Mouse (Mus musculus) liver, embryonic 12.5 days (tissue): Measurements from ENCODE around the gene Sec13. TPM values are rescaled to one million over a fixed set of nuclear protein-coding genes. Genes with fewer than 3 reads are reported as not detected.
"Not testable (repeated sequence)": the region's sequence is repeated elsewhere in the genome, so short reads cannot be mapped to it uniquely, and the experiment has no call there.

Experiments
- ATAC-seq: fragments of 200-750 bp; cut with Nextera tagmentation; 2 replicates; pipeline ENCODE4 v1.8.0; 2017; ENCODE audit warnings: moderate number of reproducible peaks, mild to moderate bottlenecking, moderate library complexity
- H3K27ac ChIP-seq: fragments of 300-500 bp; sonication (generic); 2 replicates; pipeline ENCODE4 v1.5.1; 2016; ENCODE audit warnings: mild to moderate bottlenecking
- H3K27me3 ChIP-seq: fragments of 300-500 bp; sonication (generic); replicated peaks from 2 replicates; pipeline ENCODE4 v1.6.1; 2016; ENCODE audit warnings: mild to moderate bottlenecking, moderate library complexity
- H3K36me3 ChIP-seq: fragments of 300-500 bp; sonication (generic); 2 replicates; pipeline ENCODE4 v1.6.1; 2016; ENCODE audit warnings: mild to moderate bottlenecking, moderate library complexity
- H3K4me1 ChIP-seq: fragments of 300-500 bp; sonication (generic); 2 replicates; pipeline ENCODE4 v1.6.1; 2016
- H3K4me2 ChIP-seq: fragments of 300-500 bp; sonication (generic); 2 replicates; pipeline ENCODE4 v1.6.1; 2016; ENCODE audit warnings: mild to moderate bottlenecking, moderate library complexity
- H3K4me3 ChIP-seq: fragments of 300-500 bp; sonication (generic); 2 replicates; pipeline ENCODE4 v1.5.1; 2016; ENCODE audit warnings: mild to moderate bottlenecking, moderate library complexity
- H3K9ac ChIP-seq: fragments of 300-500 bp; sonication (generic); 2 replicates; pipeline ENCODE4 v1.6.1; 2016; ENCODE audit warnings: mild to moderate bottlenecking, moderate library complexity
- H3K9me3 ChIP-seq: fragments of 300-500 bp; sonication (generic); replicated peaks from 2 replicates; pipeline ENCODE4 v1.6.1; 2016; ENCODE audit warnings: mild to moderate bottlenecking, moderate library complexity
- whole genome bisulfite sequencing: fragments of 180-500 bp; shearing (Covaris S2); methylation state at CpG from one replicate; pipeline ENCODE4 v1.1.7; 2016; ENCODE audit not compliant: insufficient replicate concordance; 5-methylcytosine and 5-hydroxymethylcytosine counted together
- polyA plus RNA-seq: library from polyadenylated mRNA; unstranded; fragments of >200 nt; fragmentation: Nextera tagmentation; extraction: Ambion mirVana; gene quantifications from 2 replicates; pipeline ENCODE4 v1.2.1, GENCODE M21; 2016

Sec13 gene
- polyA plus RNA-seq, 1 experiment from 2014 or later: 159 TPM

DNA sequence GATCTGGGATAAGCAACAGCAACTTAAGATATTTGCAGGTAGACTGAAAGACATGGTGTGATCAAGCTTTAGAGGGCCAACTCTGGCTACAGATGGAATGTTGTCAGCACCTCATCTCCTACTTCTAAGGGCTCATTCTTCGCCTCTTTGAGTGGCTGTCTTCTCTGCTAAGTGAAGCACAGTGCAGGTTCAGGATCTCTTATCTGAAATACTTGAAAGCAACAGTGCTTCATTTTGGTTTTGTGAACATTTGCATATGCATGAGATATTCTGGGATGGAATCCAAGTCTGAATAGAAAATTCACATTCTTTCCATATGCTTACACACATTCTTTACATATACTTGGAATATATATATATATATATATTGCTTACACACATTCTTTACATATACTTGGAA, 1.8 kb upstream of the Sec13 start:
- WGBS: 61% methylated on average over 1 of the region's 1 CpGs

DNA sequence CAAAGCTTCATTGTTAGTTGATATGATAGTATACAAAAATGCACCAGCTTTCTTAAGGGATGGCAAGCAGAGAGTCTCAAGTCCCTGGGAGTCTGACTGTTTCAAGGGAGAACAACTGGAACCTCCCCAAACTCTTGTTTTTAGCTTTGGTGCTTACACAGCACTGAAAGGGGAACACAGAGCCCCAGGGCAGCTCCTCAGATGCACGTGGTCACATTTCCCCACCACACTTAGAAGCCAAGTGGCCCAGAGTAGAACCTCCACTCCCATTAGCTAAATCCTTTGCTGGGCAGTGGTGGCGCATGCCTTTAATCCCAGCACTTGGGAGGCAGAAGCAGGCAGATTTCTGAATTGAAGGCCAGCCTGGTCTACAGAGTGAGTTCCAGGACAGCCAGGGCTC, 882 bp upstream of the Sec13 start:
- no peak overlapping the region for H3K27ac ChIP-seq
- H3K36me3 ChIP-seq: peaks cover 21% of the 10 kb centered on the region
- no peak overlapping the region for H3K4me3 ChIP-seq
- WGBS: 55% methylated on average over 2 of the region's 2 CpGs
- no peaks in the 10 kb centered on the region for H3K9me3 ChIP-seq
- H3K4me2 ChIP-seq: no peak overlapping the region
- H3K4me1 ChIP-seq: peaks cover 23% of the 10 kb centered on the region
- no peak for ATAC-seq
- peaks cover 19% of the 10 kb centered on the region for H3K27me3 ChIP-seq
- no peak overlapping the region for H3K9ac ChIP-seq

More for the DNA sequence above, 1.8 kb upstream of the Sec13 start:
- no peak overlapping the region for H3K4me3 ChIP-seq
- H3K36me3 ChIP-seq: peaks cover 13% of the 10 kb centered on the region
- H3K9ac ChIP-seq: no peak overlapping the region
- peaks cover 26% of the 10 kb centered on the region for H3K27me3 ChIP-seq
- H3K9me3 ChIP-seq: no peaks in the 10 kb centered on the region
- no peak overlapping the region for H3K4me2 ChIP-seq
- H3K4me1 ChIP-seq: peaks cover 23% of the 10 kb centered on the region
- no peak overlapping the region for H3K27ac ChIP-seq
- no peak for ATAC-seq

DNA sequence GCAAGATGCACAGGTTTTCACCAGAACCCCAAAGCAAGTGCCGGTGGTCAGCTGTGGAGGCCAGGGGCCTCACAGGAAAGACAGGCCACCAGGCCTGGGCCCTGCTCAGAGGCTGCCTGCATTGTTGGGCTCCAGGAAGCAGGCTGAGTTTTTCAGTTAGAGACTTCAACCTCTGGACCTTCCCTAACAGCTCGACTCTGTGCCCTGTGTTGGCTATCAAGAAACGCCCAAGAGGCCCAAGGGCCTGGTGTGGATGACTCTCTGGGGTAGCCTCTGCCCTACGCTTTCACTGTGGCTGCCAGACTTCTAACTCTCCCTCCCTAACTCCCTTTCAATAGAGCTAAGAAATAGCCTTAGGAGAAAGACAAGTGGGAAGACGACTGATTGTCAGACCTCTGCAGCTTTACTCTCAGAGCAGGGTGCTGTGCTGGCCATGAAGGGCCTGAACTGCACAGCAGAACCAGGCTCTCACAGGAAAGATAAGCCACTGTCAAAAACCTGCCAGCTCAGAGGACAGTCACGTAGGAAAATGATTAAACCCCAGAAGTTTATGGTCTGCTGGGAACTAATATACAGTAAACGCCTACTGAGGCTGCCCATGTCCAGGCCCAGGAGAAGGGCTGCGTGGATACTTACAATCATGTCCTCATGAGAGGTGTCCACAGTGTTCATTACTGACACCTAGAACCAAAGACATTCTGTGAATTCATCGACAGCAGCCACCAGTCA, 3.1 kb downstream of the Sec13 start:
- no peaks in the 10 kb centered on the region for H3K9me3 ChIP-seq
- H3K9ac ChIP-seq: no peak overlapping the region
- ATAC-seq: no peak
- peaks cover 59% of the 10 kb centered on the region for H3K36me3 ChIP-seq
- 71% methylated on average over 9 of the region's 9 CpGs for WGBS
- no peak overlapping the region for H3K4me3 ChIP-seq
- no peak overlapping the region for H3K27ac ChIP-seq
- H3K4me1 ChIP-seq: peaks cover 15% of the 10 kb centered on the region
- no peak overlapping the region for H3K4me2 ChIP-seq
- H3K27me3 ChIP-seq: no peaks in the 10 kb centered on the region

DNA sequence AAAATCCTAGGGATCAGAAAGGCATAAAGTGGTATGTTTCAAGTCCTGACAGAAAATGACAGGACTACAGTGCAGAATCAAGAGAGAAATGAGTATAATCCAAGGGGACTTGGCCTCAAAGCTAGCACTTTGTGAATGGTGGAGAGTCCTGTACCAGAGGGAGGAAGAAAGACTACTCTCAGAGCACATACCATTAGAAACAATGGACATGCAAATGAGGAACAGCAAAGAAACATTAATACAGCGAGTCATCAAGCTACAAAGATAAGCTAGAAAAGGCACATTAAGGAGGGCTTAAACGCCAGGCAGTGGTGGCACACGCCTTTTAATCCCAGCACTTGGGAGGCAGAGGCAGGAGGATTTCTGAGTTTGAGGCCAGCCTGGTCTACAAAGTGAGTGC, 9.2 kb downstream of the Sec13 start:
- no peaks in the 10 kb centered on the region for H3K9me3 ChIP-seq
- H3K4me2 ChIP-seq: no peak overlapping the region
- no peak for ATAC-seq
- no peak overlapping the region for H3K9ac ChIP-seq
- 68% methylated on average over 3 of the region's 3 CpGs for WGBS
- H3K4me1 ChIP-seq: no peaks in the 10 kb centered on the region
- H3K27me3 ChIP-seq: no peaks in the 10 kb centered on the region
- no peak overlapping the region for H3K4me3 ChIP-seq
- no peak overlapping the region for H3K27ac ChIP-seq
- H3K36me3 ChIP-seq: peaks cover 99% of the 10 kb centered on the region

- WGBS: 83% methylated on average over 7 of the region's 7 CpGs
- Histone ChIP-seq H3K9ac (no peak overlapping the region), H3K9me3 (no peaks in the 10 kb centered on the region), H3K4me1 (no peaks in the 10 kb centered on the region), H3K36me3 (peaks cover 98% of the 10 kb centered on the region), H3K27ac (no peak overlapping the region), H3K4me3 (no peak overlapping the region), H3K4me2 (no peak overlapping the region), H3K27me3 (no peaks in the 10 kb centered on the region)
- ATAC-seq: no peak
Observed at GRCm38 (mm10) chr6:113728181-113728580, 12.4 kb downstream of the Sec13 start.

DNA sequence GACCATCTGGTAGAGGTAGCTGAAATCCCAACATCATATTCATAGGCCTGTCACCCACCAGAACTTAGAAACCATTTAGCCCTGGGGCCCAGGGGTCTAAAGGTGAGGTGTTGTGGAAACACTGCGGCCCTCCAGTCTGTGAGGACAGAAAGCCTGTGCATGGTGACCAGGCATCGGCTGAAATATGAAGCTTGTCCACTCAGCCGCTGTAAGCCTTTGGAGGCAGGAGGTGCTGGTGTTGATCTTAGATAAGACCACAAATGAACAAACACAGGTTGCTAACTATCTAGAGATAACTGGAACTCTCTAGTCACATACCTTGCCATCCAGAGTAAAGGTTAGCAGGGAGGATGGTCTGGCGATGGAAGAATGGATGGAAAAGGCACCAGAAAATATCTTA, 19.5 kb downstream of the Sec13 start:
- ATAC-seq: peak; percentile 58
- Histone ChIP-seq H3K9me3 (no peaks in the 10 kb centered on the region), H3K9ac (no peak overlapping the region), H3K4me2 (no peak overlapping the region), H3K4me3 (no peak overlapping the region), H3K27me3 (no peaks in the 10 kb centered on the region), H3K36me3 (peaks cover 96% of the 10 kb centered on the region), H3K27ac (0 out of 2 replicates have a peak overlapping the region, but pooled peaks have one; percentile 10), H3K4me1 (peaks cover 7% of the 10 kb centered on the region; the same call in 1 of the 2 replicates)
- WGBS: 75% methylated on average over 4 of the region's 4 CpGs

DNA sequence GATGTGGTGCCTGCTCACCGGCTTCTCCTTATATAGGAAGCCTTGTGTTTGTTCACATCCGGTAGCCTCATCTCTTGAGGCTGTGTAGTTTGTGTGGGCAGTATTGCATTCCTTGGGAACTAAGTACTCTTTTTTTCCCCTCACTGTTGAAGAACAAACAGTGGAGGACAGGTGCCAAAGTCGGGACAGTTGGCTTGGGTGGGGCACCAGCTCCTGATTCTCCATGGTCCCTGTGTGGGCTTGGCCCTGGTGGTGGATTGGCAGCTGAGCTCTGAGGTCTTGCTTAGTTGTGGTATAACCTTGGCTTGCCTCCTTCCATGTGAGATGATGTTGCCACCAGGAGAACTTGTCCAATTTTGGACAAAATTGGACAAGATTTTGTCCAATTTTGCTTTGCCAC, 20.7 kb downstream of the Sec13 start, which contains the start of gene Ghrl:
Gene Ghrl, minus strand, starts transcription at position 3 of the 400 bp plus-strand sequence.
- Histone ChIP-seq H3K27ac (peak within 1 kb of the TSS; percentile 32; the same call in 1 of the 2 replicates), H3K4me3 (no peak within 1 kb of the TSS), H3K9me3 (no peaks in the 10 kb centered on the region), H3K9ac (no peak within 1 kb of the TSS), H3K4me2 (no peak within 1 kb of the TSS), H3K27me3 (no peaks in the 10 kb centered on the region), H3K4me1 (peaks cover 7% of the 10 kb centered on the region; the same call in 1 of the 2 replicates), H3K36me3 (peaks cover 98% of the 10 kb centered on the region)
- 87% methylated on average over 3 of the region's 3 CpGs for WGBS
- no peak for ATAC-seq

GRCm38 (mm10) chr6:113717541-113717940, 23.0 kb downstream of the Sec13 start:
- Histone ChIP-seq H3K9me3 (no peaks in the 10 kb centered on the region), H3K36me3 (peaks cover 98% of the 10 kb centered on the region), H3K9ac (no peak overlapping the region), H3K27me3 (no peaks in the 10 kb centered on the region), H3K4me3 (no peak overlapping the region), H3K27ac (no peak overlapping the region), H3K4me1 (peaks cover 7% of the 10 kb centered on the region; the same call in 1 of the 2 replicates), H3K4me2 (no peak overlapping the region)
- ATAC-seq: no peak
- 89% methylated on average over 3 of the region's 3 CpGs for whole genome bisulfite sequencing

- ATAC-seq: no peak
- H3K27ac ChIP-seq: no peak overlapping the region
- no peak overlapping the region for H3K9ac ChIP-seq
- 61% methylated on average over 1 of the region's 1 CpGs for WGBS
- no peaks in the 10 kb centered on the region for H3K27me3 ChIP-seq
- peaks cover 99% of the 10 kb centered on the region for H3K36me3 ChIP-seq
- peaks cover 3% of the 10 kb centered on the region; the same call in 1 of the 2 replicates for H3K4me1 ChIP-seq
- H3K4me2 ChIP-seq: no peak overlapping the region
- H3K4me3 ChIP-seq: no peak overlapping the region
- H3K9me3 ChIP-seq: no peaks in the 10 kb centered on the region
Observed at GRCm38 (mm10) chr6:113714797-113715196, 25.7 kb downstream of the Sec13 start.

- no peaks in the 10 kb centered on the region for H3K9me3 ChIP-seq
- WGBS: 65% methylated on average over 2 of the region's 2 CpGs
- peaks cover 99% of the 10 kb centered on the region for H3K36me3 ChIP-seq
- H3K27me3 ChIP-seq: no peaks in the 10 kb centered on the region
- no peak overlapping the region for H3K27ac ChIP-seq
- peaks cover 3% of the 10 kb centered on the region; the same call in 1 of the 2 replicates for H3K4me1 ChIP-seq
- H3K4me2 ChIP-seq: no peak overlapping the region
- ATAC-seq: no peak
- H3K9ac ChIP-seq: no peak overlapping the region
- H3K4me3 ChIP-seq: no peak overlapping the region
Observed at GRCm38 (mm10) chr6:113714276-113714675, 26.3 kb downstream of the Sec13 start.

DNA sequence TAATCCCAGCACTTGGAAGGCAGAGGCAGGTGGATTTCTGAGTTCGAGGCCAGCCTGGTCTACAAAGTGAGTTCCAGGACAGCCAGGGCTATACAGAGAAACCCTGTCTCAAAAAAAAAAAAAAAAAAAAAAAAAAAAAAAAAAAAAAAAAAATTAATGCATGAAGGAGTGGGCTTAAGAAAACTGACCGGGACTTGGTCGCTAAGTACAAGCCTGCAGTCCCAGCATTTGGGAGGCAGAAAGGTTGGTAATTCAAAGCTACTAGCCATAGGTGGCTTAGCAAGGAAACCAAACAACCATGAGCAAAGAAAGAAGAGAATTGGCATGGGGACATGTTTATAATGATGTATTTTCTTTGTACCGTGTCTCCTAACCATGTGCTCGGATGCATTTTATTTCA, 27.2 kb downstream of the Sec13 start:
- not testable (repeated sequence) for H3K27ac ChIP-seq, ATAC-seq, H3K4me1 ChIP-seq, H3K4me2 ChIP-seq, H3K27me3 ChIP-seq, H3K4me3 ChIP-seq, H3K9me3 ChIP-seq, H3K9ac ChIP-seq
- 92% methylated on average over 5 of the region's 5 CpGs for WGBS
- peaks cover 99% of the 10 kb centered on the region for H3K36me3 ChIP-seq

GRCm38 (mm10) chr6:113712718-113713117, 27.8 kb downstream of the Sec13 start:
- Histone ChIP-seq H3K27ac (no peak overlapping the region), H3K4me3 (no peak overlapping the region), H3K4me1 (no peaks in the 10 kb centered on the region), H3K9me3 (no peaks in the 10 kb centered on the region), H3K36me3 (peaks cover 99% of the 10 kb centered on the region), H3K9ac (no peak overlapping the region), H3K27me3 (no peaks in the 10 kb centered on the region), H3K4me2 (no peak overlapping the region)
- WGBS: 86% methylated on average over 3 of the region's 3 CpGs
- ATAC-seq: no peak
